Mouse (Mus musculus) G1E (cell line): Measurements from ENCODE around the gene Mynn.

Source experiments
- CTCF ChIP-seq: IDR thresholded peaks from 2 replicates; pipeline ENCODE4 v1.5.1; 2012; ENCODE audit warnings: low read depth, low read length, inconsistent platforms, mixed read lengths
- GATA1 ChIP-seq: IDR thresholded peaks from 2 replicates; pipeline ENCODE4 v1.6.1; 2012; ENCODE audit warnings: borderline replicate concordance, low read length, inconsistent platforms, mixed read lengths
- GATA2 ChIP-seq: IDR thresholded peaks from 2 replicates; pipeline ENCODE4 v1.6.1; 2012; ENCODE audit warnings: low read depth, low read length, inconsistent platforms, borderline replicate concordance
- TAL1 ChIP-seq: conservative IDR thresholded peaks from 2 replicates; pipeline ENCODE4 v1.6.1; 2012; ENCODE audit warnings: low read depth, low read length, inconsistent platforms, mixed read lengths

DNA sequence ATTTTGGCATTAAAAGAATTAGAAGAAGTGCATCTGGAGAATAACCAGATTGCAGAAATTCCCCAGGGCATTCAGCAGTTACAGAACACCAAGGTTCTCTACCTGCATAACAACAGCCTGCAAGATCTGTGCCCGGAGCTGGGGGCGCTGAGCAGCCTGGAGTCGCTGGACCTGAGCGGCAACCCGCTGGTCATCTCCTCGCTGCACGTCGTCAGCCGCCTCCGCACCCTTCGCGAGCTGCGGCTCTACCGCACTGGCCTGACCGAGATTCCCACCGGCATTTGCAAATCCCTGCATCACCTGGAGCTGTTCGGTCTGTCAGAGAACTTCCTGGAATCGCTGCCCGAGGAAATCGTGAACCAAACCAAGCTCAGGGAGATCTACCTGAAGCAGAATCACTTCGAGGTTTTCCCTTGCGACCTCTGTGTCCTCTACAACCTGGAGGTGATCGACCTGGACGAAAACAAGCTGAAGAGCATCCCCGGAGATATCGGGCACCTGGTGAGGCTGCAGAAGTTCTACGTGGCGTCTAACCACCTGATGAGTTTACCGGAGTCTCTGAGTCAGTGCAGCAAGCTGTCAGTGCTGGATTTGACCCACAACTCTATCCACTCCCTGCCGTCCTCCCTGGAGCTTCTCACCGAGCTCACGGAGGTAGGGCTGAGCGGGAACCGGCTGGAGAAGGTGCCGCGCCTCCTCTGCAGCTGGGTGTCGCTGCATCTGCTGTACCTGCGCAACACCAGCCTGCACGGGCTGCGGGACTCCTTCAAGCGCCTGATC is 48.4 kb downstream of the Mynn start:
- TF ChIP-seq CTCF: no peak
- TF ChIP-seq GATA1: no peak
- TF ChIP-seq TAL1: no peak
- TF ChIP-seq GATA2: no peak
